Comparison of ENCODE assay signal across 8 mouse cellular contexts in the genomic region with DNA sequence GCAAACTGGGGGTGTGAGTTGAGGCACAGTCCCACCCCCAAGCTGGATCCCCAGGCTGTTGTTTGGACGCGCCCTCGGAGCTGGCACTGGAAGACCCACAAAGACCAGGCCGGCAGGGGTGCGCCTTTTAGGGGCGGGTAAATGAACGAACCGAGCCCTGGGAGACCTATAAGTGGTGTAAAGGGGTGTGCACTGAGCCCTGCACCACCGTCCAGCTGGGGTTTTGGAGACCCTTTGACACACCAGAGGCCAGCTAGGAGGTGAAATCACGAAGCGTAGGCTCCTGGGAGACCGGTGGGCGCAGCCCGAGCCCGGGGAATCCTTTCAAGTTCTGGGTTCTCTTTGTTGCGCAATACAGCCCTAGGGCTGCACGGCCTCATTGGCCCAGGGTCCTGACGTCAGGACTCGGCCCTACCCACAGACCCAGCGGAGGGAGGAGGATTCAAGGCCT. TPM values are rescaled to one million over a fixed set of nuclear protein-coding genes. Genes with fewer than 3 reads are reported as not detected.
DNase-seq lines count a peak whose midpoint lies in the region; TF ChIP-seq lines count a peak whose summit lies in the region.
"Had no signal": no experiment of that assay in that cellular context is flagged by ENCODE, and none has a peak within 500 bp of the region (broad histone marks: within the 10 kb centered on the region; RNA-seq: fewer than 3 reads in every experiment).

No protein-coding gene starts in this region.

- peaks cover 2% of the 10 kb centered on the region for H3K36me3 ChIP-seq in C2C12 (ENCODE audit: control insufficient read depth, insufficient read depth)
- peaks cover 5% of the 10 kb centered on the region for H3K36me3 ChIP-seq in midbrain, embryonic 10.5 days

- peak overlapping the region; percentile 74 for H3ac ChIP-seq in C2C12 (ENCODE audit: control insufficient read depth, insufficient read length, low read depth)

- H3K27me3 ChIP-seq in C2C12 (ENCODE audit: control insufficient read depth, insufficient read depth, insufficient read length), result no peaks in the 10 kb centered on the region
- H3K27me3 ChIP-seq in midbrain, embryonic 10.5 days (ENCODE audit: low read depth, poor library complexity, severe bottlenecking), result peaks cover 85% of the 10 kb centered on the region

- no peaks in the 10 kb centered on the region for H3K9me3 ChIP-seq in midbrain, embryonic 10.5 days (replicated peaks)

- H3K4me3 ChIP-seq in C2C12 (ENCODE audit: insufficient read depth, poor library complexity, severe bottlenecking), result peak overlapping the region; percentile 30
- peak overlapping the region; percentile 64 for H3K4me3 ChIP-seq in midbrain, embryonic 10.5 days

- TF ChIP-seq CTCF in C2C12 (IDR thresholded peaks at IDR 0.05; ENCODE audit: control insufficient read depth, insufficient read depth, insufficient read length), result no peak

- WGBS in midbrain, embryonic 10.5 days, result 2% methylated on average over 20 of the region's 20 CpGs

- no peaks in the 10 kb centered on the region for H3K79me3 ChIP-seq in C2C12 (ENCODE audit: low read depth)

- no peaks in the 10 kb centered on the region for H3K79me2 ChIP-seq in C2C12 (ENCODE audit: control insufficient read depth, insufficient read depth)

- H3K4me1 ChIP-seq in midbrain, embryonic 10.5 days, result peaks cover 59% of the 10 kb centered on the region

- peak; percentile 88 for DNase-seq in NIH3T3 (ENCODE audit: low read depth)
- peak; percentile 98 for DNase-seq in heart, adult 11 months
- peak; percentile 52 for DNase-seq in kidney, postnatal 14 days
- DNase-seq in midbrain, embryonic 10.5 days (ENCODE audit: low spot score), result peak; percentile 61
- DNase-seq in right cerebral cortex, postnatal 10 days (ENCODE audit: low spot score in 2 of 2), result no peak
- no peak for DNase-seq in cerebellum, adult 9-11 months

- H3K27ac ChIP-seq in midbrain, embryonic 10.5 days (replicated peaks), result peak overlapping the region; percentile 82

TF ChIP-seq in C2C12, 6 proteins besides CTCF, POLR2A, EP300 and RAD21:
- TF ChIP-seq FOSL1 (IDR thresholded peaks at IDR 0.05; ENCODE audit: insufficient read depth, low read length, poor library complexity, severe bottlenecking) (no peak), CEBPB (IDR thresholded peaks at IDR 0.05; ENCODE audit: low read depth) (peak; percentile 88)

RNA-seq across cellular contexts. Expression of a gene that starts 0.7 kb away (rescaled TPM):
- polyA plus RNA-seq in C2C12 (2012; fragmentation: generic; extraction: Trizol), result 5.4 TPM
- polyA plus RNA-seq in midbrain, embryonic 10.5 days (2016; fragmentation: Nextera tagmentation; extraction: Ambion mirVana), result 7.0 and 7.7 TPM in 2 replicates

RNA-seq across cellular contexts. Expression of a gene that starts 16.8 kb away (rescaled TPM):
- not detected for polyA plus RNA-seq in C2C12 (2012; fragmentation: generic; extraction: Trizol)
- 26.3 and 30.9 TPM in 2 replicates for polyA plus RNA-seq in midbrain, embryonic 10.5 days (2016; fragmentation: Nextera tagmentation; extraction: Ambion mirVana)
- polyA plus RNA-seq: gonadal fat pad, adult 2 months had no signal

RNA-seq across cellular contexts. Expression of a gene that starts 22.3 kb away (rescaled TPM):
- 34.1 TPM for polyA plus RNA-seq in C2C12 (2012; fragmentation: generic; extraction: Trizol)
- 26.8 and 27.6 TPM in 2 replicates for polyA plus RNA-seq in midbrain, embryonic 10.5 days (2016; fragmentation: Nextera tagmentation; extraction: Ambion mirVana)

RNA-seq across cellular contexts. Expression of a gene that starts 44.1 kb away (rescaled TPM):
- polyA plus RNA-seq in C2C12 (2012; fragmentation: generic; extraction: Trizol), result 0.23 TPM
- 1.5 and 2.4 TPM in 2 replicates for polyA plus RNA-seq in midbrain, embryonic 10.5 days (2016; fragmentation: Nextera tagmentation; extraction: Ambion mirVana)

RNA-seq across cellular contexts. Expression of a gene that starts 50.8 kb away (rescaled TPM):
- 1,836 TPM for polyA plus RNA-seq in C2C12 (2012; fragmentation: generic; extraction: Trizol)
- 282 and 358 TPM in 2 replicates for polyA plus RNA-seq in midbrain, embryonic 10.5 days (2016; fragmentation: Nextera tagmentation; extraction: Ambion mirVana)

Comparison
In these comparisons a context has a peak if more than half of its experiments do, and no peak if none do; other contexts are left out.
1. DNase-seq: peak in NIH3T3 (single experiment), heart, adult 11 months (single experiment), kidney, postnatal 14 days (single experiment) and midbrain, embryonic 10.5 days (single experiment); none in right cerebral cortex, postnatal 10 days (0 of 2) and cerebellum, adult 9-11 months (single experiment).
2. RNA of a gene that starts 16.8 kb away (polyA plus RNA-seq): 26.3 to 30.9 TPM in midbrain, embryonic 10.5 days; not detected in C2C12 (single experiment); every median in the first group is over 10 times any median in the second.